Mouse (Mus musculus): ENCODE results near the gene Hpse2. TPM values are rescaled to one million over a fixed set of nuclear protein-coding genes. Genes with fewer than 3 reads are reported as not detected.

Gene Hpse2
- not detected for polyA plus RNA-seq (2014; fragmentation: Illumina TruSeq; extraction: RNeasy Lipid Tissue Mini Kit (QIAGEN cat#74804); ENCODE audit: low read depth, low replicate concordance)

DNA sequence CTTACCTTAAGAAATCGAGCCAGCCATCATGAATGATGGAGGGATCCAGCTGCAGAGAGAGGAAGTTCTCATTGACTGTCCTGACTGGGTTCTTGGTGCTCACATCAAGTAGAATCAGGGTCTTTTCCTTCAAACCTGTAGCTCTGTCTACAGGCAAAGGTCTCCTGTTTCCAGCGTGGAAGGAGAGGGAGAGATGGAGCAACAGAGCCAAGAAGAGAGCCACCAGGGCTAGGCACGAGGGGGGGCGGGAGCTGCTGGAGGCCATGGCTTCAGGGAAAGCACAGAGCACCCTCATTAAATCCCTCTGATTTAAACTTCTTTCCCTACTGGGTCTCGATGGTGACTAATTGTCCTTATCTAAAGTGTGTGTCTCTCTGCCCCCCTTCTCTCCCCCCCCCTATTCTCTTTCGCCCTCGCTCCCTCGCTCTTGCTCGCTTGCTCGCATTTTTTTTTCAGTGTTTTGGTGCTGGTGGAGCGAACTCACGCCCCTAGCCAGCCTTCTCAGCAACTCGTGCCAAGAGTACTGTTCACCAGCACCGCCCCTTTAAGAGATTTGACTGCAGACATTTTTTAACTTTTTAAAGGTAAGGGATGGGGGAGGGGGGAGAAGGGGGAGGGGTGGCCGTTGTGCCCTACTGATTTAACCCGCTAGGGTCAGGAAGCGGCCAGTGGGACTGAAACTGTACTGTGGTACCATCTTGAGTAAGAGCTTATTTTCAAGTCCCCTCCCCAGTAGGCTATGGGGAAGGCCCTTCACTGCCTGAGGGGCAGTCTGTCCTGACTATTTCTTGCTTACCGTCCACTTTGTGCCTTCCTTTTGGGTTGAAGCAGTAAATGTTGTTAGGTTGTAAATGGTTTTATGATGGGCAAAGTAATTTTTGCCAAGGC, at the start of gene Hpse2:
Gene Hpse2, minus strand, starts transcription at position 339 of the 888 bp plus-strand sequence.

DNA sequence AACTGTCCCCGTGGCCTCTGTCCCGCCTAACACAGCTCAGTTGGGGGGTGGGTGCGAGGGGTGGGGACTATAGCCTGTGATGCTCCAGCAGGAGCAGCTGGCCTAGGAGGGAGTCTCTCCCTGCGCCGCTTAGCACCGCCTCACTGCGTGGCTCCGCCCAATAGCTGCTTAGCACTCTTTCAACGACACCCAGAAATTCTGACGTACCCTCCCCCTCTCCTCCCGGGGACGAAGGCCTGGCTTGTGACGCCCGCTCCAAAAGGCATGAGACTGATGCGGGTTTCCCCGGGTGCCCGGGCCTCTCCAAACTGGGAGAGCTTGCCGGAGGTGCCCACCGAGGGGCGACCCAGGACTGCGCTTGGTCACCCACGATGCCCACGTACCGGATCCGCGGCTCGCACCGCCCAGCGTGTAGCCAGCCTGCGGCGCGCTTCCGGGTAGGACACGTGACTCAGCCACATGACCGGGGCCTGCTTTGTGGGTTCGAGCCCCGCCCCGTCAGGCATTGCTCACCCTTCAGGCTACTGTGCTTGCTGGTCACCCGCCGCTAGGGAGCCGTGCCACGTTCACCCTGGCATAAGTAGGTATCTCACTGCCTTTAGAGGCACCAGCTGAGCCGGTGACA, 608.5 kb downstream of the Hpse2 start, which contains the start of gene Hps1:
Gene Hps1, minus strand, starts transcription at position 448 of the 625 bp plus-strand sequence.

DNA sequence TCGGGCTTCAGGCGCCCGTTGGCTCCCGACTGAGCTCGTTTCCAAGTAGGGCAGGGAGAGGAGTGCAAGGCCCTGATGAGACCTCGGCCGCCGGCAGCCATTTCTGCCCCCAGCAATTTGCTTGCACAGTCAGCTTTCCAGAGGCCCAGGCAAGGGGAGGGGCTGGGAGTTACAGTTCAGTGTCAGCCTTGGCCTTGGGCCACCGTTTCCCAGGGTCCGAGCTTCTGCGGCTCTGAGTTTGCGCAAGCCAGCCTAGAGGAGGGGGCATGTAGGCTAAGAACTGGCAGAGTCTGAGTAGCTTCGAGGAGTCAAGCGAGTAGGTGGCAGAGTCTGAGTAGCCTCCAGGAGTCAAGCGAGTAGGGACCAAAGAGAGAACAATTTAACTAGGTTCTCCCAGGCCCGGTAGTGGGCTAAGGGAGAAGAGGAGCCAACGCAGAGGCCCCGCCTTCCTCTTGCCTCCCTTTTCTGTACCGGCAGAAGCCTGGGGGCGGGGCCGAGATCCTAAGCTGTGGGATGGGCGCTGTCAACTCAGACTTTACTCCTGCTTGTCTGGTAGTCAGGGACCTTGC, 635.7 kb downstream of the Hpse2 start, which contains the start of gene Pyroxd2:
Gene Pyroxd2, minus strand, starts transcription at position 413 of the 569 bp plus-strand sequence.

Other genes with a start within 250 kb of the Hpse2 start
- gene Cnnm1, start 52.1 kb upstream of the Hpse2 start, polyA plus RNA-seq (2014; fragmentation: Illumina TruSeq; extraction: RNeasy Lipid Tissue Mini Kit (QIAGEN cat#74804); ENCODE audit: low read depth, low replicate concordance): not detected
- gene Got1, start 136.2 kb upstream of the Hpse2 start, polyA plus RNA-seq (2014; fragmentation: Illumina TruSeq; extraction: RNeasy Lipid Tissue Mini Kit (QIAGEN cat#74804); ENCODE audit: low read depth, low replicate concordance): 60.2 TPM
- gene Nkx2-3, start 224.0 kb upstream of the Hpse2 start, polyA plus RNA-seq (2014; fragmentation: Illumina TruSeq; extraction: RNeasy Lipid Tissue Mini Kit (QIAGEN cat#74804); ENCODE audit: low read depth, low replicate concordance): not detected